Mouse (Mus musculus) neutrophil, adult 65 days (primary cell): ENCODE results near the gene Dner. TPM values are rescaled to one million over a fixed set of nuclear protein-coding genes. Genes with fewer than 3 reads are reported as not detected.

ENCODE experiments used
- total RNA-seq: library from RNA; stranded (reverse); gene quantifications from 2 replicates; pipeline ENCODE4 v1.2.4, GENCODE M21; 2023

Gene Dner
- 0.20 and 0.38 TPM in 2 replicates for total RNA-seq

DNA sequence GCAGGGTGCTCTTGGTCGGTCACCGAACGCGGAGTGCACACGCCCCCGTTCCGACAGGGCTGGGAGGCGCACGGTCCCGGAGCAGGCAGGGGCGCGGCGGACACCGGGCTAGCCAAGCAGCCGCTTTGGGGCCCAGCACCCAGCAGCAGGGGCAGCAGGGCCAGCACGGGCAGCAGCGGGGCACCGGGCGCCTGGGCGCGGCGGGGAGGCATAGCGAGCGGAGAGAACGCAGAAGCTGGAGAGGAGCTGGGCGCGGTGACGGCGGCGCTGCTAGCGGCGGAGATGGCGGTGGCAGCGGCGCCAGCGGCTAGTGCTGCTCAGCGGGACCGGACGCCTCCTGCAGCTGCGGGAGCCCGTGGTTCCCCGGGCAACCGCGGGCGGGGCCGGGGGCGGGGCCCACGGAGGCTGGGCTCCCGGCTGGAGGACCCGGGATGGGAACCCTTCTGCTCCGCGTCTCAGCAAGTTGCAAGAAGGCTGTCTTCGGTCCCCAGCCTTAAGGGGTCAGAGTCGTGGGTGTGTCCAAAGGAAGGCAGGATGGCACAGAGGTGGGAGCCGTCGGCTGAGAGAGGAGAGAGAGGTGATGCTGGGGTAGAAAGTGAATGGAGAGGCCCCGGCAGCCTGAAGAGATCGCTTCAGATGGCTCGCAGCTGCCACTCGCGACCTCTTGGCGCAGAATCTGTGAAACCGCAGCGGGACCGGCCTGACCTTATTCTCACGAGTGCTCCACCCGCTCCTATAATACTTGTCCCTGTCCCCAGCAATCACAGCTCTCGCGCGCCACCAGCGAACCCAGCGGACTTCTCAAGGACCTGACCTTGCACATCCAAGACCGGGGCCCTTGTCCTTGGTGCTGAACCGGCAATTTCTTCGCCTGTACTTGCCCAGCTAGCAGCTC is at the start of gene Dner:
Gene Dner (minus strand): TSS at position 705 of the 895 bp plus-strand sequence.

DNA sequence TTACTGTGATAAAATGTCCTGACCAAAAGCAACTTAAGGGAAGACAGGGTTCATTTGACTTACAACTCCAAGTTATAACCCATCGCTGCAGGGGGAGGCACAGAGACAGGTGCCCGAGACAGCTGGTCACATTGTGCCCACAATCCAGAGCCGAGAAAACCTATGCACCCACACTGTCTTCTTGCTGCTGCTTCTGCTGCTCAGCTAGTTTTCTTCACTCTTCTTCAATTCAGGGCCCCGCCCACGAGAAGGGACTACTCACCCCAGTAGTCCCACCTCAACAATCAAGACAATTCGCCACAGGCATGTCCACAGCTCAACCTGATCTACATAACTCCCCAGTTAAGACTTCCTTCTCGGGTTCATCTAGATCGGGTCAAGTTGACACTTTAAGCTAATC is 332.1 kb downstream of the Dner start, which contains the start of gene Pid1:
Gene Pid1 (minus strand): TSS at position 214 of the 400 bp plus-strand sequence.

Other genes with a start within 250 kb of the Dner start
- gene Fbxo36, start 143.6 kb upstream of the Dner start, total RNA-seq, result 0.36 TPM in 1 of 2 replicates, not detected in the other
- 235 and 283 TPM in 2 replicates for gene Trip12, start 144.3 kb upstream of the Dner start, total RNA-seq
- gene Slc16a14, start 238.9 kb upstream of the Dner start, total RNA-seq, result 3.0 and 6.5 TPM in 2 replicates